Mouse (Mus musculus): ENCODE data around the gene Ankrd55. TPM values are rescaled to one million over a fixed set of nuclear protein-coding genes. Genes with fewer than 3 reads are reported as not detected.

Gene Ankrd55
- total and polyA plus RNA-seq, 2 experiments from 2014 or later = 5.7 to 15.6 TPM

DNA sequence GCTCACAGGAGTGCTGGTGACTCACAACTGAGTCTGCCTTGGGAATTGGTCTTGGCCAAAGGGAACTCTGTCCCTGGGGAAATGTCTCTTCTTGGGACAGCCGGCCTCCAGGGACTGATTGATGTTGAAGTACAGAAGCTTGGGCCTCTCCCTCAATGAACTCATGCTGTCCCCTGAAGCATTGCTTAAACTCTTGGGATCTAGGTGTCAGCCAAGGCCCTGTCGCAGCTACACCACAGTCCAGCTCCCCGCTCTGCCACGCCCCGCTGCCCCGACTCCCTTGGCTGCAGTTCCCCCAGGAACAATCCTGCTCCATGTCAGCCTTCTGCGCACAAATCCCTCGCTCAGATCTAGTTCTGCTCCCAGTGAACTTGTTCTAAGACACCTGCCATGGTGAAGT, 34.1 kb upstream of the Ankrd55 start:
- H3K27me3 ChIP-seq (ENCODE audit: insufficient read depth, low read length) = no peaks in the 10 kb centered on the region
- DNase-seq (no peak), ATAC-seq (no peak)
- 92% methylated on average over 8 of the region's 8 CpGs for WGBS
- no peaks in the 10 kb centered on the region for H3K36me3 ChIP-seq (ENCODE audit: insufficient read depth)
- H3K4me1 ChIP-seq (ENCODE audit: insufficient read depth) = no peaks in the 10 kb centered on the region
- no peak overlapping the region for H3K9ac ChIP-seq
- H3K27ac ChIP-seq (ENCODE audit: low read depth, low read length) = no peak overlapping the region
- TF ChIP-seq CTCF (IDR thresholded peaks at IDR 0.05; ENCODE audit: low read depth) = no peak
- no peak overlapping the region for H3K4me2 ChIP-seq (ENCODE audit: low read depth)
- no peak overlapping the region for H3K4me3 ChIP-seq (ENCODE audit: low read depth, low read length)
- no peaks in the 10 kb centered on the region for H3K9me3 ChIP-seq (ENCODE audit: low read length)

DNA sequence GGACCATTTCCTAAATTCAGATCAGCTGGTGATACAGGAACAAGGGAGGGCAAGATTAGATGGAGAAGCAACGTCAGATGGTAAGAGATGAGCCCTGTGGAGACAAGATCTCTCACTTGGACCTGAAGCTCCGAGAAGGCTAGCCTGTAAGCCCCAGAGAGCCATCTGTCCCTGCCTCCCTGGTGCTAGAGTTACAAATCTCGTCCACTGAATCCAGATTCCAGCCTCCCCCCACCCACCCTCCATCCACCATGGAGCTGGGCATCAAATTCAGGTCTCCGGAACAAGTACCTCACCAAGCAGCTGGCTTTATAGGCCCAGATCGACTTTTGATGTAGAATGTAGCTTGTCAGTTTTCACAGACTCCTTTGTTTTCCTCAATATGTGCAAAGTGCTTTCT, 32.4 kb upstream of the Ankrd55 start:
- no peak overlapping the region for H3K4me2 ChIP-seq (ENCODE audit: low read depth)
- DNase-seq (no peak), ATAC-seq (no peak)
- no peak overlapping the region for H3K27ac ChIP-seq (ENCODE audit: low read depth, low read length)
- WGBS = 74% methylated on average over 5 of the region's 5 CpGs
- no peak overlapping the region for H3K4me3 ChIP-seq (ENCODE audit: low read depth, low read length)
- no peaks in the 10 kb centered on the region for H3K9me3 ChIP-seq (ENCODE audit: low read length)
- TF ChIP-seq CTCF (IDR thresholded peaks at IDR 0.05; ENCODE audit: low read depth) = no peak
- no peaks in the 10 kb centered on the region for H3K36me3 ChIP-seq (ENCODE audit: insufficient read depth)
- no peaks in the 10 kb centered on the region for H3K27me3 ChIP-seq (ENCODE audit: insufficient read depth, low read length)
- no peaks in the 10 kb centered on the region for H3K4me1 ChIP-seq (ENCODE audit: insufficient read depth)
- no peak overlapping the region for H3K9ac ChIP-seq

DNA sequence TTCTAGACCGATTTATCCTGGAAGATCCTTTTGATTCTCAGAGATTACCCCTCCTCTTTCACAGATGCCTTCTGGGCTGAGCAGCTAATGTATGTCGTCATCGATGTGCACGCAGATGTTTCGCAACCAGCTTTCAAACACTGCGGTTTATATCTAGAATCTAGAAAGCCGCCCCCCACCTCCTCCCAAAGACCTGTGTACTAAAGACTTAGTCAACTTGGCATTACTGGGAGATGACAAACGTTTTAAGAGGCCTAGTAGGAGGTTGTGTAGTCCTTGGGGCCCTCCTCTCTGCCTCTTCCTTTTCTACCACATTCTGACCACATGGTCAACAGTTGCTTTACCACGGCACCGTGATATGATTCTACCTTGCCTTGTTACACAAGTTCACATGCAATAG, 29.8 kb upstream of the Ankrd55 start:
- Histone ChIP-seq H3K9ac (no peak overlapping the region), H3K4me1 (ENCODE audit: insufficient read depth) (no peaks in the 10 kb centered on the region), H3K4me3 (ENCODE audit: low read depth, low read length) (no peak overlapping the region), H3K27me3 (ENCODE audit: insufficient read depth, low read length) (no peaks in the 10 kb centered on the region), H3K4me2 (ENCODE audit: low read depth) (no peak overlapping the region), H3K36me3 (ENCODE audit: insufficient read depth) (no peaks in the 10 kb centered on the region), H3K27ac (ENCODE audit: low read depth, low read length) (no peak overlapping the region), H3K9me3 (ENCODE audit: low read length) (no peaks in the 10 kb centered on the region)
- ATAC-seq (no peak), DNase-seq (no peak)
- WGBS = 89% methylated on average over 10 of the region's 10 CpGs
- no peak for TF ChIP-seq CTCF (IDR thresholded peaks at IDR 0.05; ENCODE audit: low read depth)

DNA sequence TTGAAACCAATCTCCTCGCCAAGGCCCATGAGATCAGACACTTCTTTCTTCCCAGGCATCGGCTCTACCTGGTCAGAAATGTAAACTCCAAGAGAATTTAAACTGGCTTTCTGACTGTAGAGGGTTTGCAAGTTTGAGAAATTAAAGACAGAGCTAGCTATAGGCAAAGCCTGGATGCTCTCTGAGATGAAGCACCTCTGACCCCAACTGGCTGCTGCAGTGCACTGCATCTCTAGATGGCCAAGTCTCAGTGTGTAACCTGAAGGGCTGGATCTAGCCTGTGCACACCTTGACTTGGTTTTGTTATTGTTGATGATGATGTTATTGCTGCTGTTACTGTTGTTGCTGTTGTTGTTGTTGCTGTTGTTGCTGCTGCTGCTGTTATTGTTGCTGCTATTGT, 28.9 kb upstream of the Ankrd55 start:
- WGBS = 57% methylated on average over 2 of the region's 2 CpGs
- peak; percentile 91 for TF ChIP-seq CTCF (IDR thresholded peaks at IDR 0.05; ENCODE audit: low read depth)
- no peak overlapping the region for H3K9ac ChIP-seq
- no peaks in the 10 kb centered on the region for H3K27me3 ChIP-seq (ENCODE audit: insufficient read depth, low read length)
- H3K9me3 ChIP-seq (ENCODE audit: low read length) = no peaks in the 10 kb centered on the region
- H3K4me1 ChIP-seq (ENCODE audit: insufficient read depth) = no peaks in the 10 kb centered on the region
- DNase-seq (peak; percentile 83), ATAC-seq (peak; percentile 97)
- H3K36me3 ChIP-seq (ENCODE audit: insufficient read depth) = no peaks in the 10 kb centered on the region
- H3K4me2 ChIP-seq (ENCODE audit: low read depth) = no peak overlapping the region
- no peak overlapping the region for H3K4me3 ChIP-seq (ENCODE audit: low read depth, low read length)
- no peak overlapping the region for H3K27ac ChIP-seq (ENCODE audit: low read depth, low read length)

DNA sequence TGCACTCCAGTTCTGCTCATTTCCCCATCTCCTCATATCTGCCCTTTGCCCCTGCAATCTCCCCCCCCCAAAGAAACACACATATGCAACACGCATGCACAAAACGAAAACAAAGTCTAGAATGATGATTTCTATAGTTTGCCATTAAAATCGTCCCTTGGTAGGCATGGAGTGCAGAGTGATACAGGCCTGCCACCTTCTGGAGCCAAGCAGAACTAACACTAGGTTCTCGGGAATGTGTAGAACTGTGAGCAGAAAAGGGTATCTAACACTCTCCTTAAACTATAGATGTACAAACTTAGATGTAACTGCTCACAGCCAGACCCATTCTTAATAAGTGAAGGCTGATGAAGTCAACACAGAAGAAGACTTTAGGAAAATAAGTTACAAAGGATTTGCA, 23.6 kb upstream of the Ankrd55 start:
- Histone ChIP-seq H3K9me3 (ENCODE audit: low read length) (no peaks in the 10 kb centered on the region), H3K27me3 (ENCODE audit: insufficient read depth, low read length) (no peaks in the 10 kb centered on the region), H3K36me3 (ENCODE audit: insufficient read depth) (no peaks in the 10 kb centered on the region), H3K4me2 (ENCODE audit: low read depth) (no peak overlapping the region), H3K4me1 (ENCODE audit: insufficient read depth) (no peaks in the 10 kb centered on the region), H3K9ac (no peak overlapping the region), H3K27ac (ENCODE audit: low read depth, low read length) (no peak overlapping the region), H3K4me3 (ENCODE audit: low read depth, low read length) (no peak overlapping the region)
- DNase-seq (peak; percentile 74), ATAC-seq (peak; percentile 92)
- WGBS = 16% methylated on average over 4 of the region's 4 CpGs
- peak; percentile 95 for TF ChIP-seq CTCF (IDR thresholded peaks at IDR 0.05; ENCODE audit: low read depth)

DNA sequence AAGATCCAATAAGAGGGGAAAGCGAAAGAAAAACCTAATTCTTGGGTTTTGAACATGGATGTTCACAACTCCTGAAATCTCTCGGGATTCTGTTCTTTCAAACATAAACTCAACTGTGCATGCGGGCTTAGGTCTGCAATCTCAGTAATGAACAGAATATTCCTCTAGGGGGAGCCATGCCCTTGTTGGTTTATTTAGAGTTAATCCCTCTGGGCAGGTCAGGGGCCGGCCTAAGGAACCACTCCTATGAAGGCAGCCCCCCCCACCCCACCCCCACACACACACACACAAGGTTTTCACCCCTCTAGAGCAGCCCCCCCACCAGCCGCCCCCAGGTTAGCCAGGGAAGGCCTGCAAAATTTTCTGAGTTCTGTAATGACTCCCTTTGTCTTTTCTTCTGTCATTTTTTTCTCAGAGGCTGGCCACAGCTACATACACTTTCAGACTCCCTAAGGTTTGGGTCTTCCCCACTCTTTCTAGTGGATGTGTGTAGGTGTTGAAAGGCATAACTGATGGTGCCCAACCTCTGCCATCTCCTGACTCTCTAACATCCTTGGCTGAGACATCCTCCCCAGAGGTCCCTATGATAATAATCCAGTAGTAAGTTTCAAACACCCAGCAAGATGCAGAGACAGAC, 16.2 kb upstream of the Ankrd55 start:
- no peak overlapping the region for H3K9ac ChIP-seq
- H3K36me3 ChIP-seq (ENCODE audit: insufficient read depth) = no peaks in the 10 kb centered on the region
- WGBS = 18% methylated on average over 5 of the region's 5 CpGs
- no peaks in the 10 kb centered on the region for H3K4me1 ChIP-seq (ENCODE audit: insufficient read depth)
- H3K4me2 ChIP-seq (ENCODE audit: low read depth) = no peak overlapping the region
- no peaks in the 10 kb centered on the region for H3K9me3 ChIP-seq (ENCODE audit: low read length)
- DNase-seq (peak; percentile 36), ATAC-seq (peak; percentile 43; the same call in 1 of the 2 replicates)
- no peaks in the 10 kb centered on the region for H3K27me3 ChIP-seq (ENCODE audit: insufficient read depth, low read length)
- peak; percentile 66 for TF ChIP-seq CTCF (IDR thresholded peaks at IDR 0.05; ENCODE audit: low read depth)
- no peak overlapping the region for H3K27ac ChIP-seq (ENCODE audit: low read depth, low read length)
- no peak overlapping the region for H3K4me3 ChIP-seq (ENCODE audit: low read depth, low read length)

DNA sequence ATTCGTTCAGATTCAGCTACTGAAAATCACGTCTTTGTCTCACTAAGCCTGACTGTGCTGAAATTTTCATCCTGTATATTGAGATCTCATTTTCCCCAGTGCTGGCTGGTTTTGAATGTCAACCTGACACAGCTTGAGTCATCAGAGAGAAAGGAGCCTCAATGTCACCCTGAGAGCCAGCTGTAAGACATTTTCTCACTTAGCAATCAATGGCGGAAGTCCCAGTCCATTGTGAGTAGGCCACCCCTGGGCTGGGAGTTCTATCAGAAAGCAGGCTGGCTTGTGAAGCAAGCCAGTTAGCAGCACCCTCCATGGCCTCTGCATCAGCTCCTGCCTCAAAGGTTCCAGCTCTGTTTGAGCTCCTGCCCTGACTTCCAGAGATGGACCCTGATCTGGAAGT, 13.6 kb upstream of the Ankrd55 start:
- Histone ChIP-seq H3K4me3 (ENCODE audit: low read depth, low read length) (no peak overlapping the region), H3K9ac (no peak overlapping the region), H3K36me3 (ENCODE audit: insufficient read depth) (no peaks in the 10 kb centered on the region), H3K4me1 (ENCODE audit: insufficient read depth) (no peaks in the 10 kb centered on the region), H3K4me2 (ENCODE audit: low read depth) (no peak overlapping the region), H3K9me3 (ENCODE audit: low read length) (no peaks in the 10 kb centered on the region), H3K27me3 (ENCODE audit: insufficient read depth, low read length) (no peaks in the 10 kb centered on the region), H3K27ac (ENCODE audit: low read depth, low read length) (no peak overlapping the region)
- peak; percentile 58; the same call in 1 of the 2 replicates for ATAC-seq
- WGBS = 49% methylated on average over 3 of the region's 3 CpGs
- no peak for TF ChIP-seq CTCF (IDR thresholded peaks at IDR 0.05; ENCODE audit: low read depth)
- DNase-seq = no peak
